Comparison of ENCODE assay signal across 18 mouse cellular contexts in genomic region chr15:100847193-100847592, GRCm38 (mm10). TPM values are rescaled to one million over a fixed set of nuclear protein-coding genes. Genes with fewer than 3 reads are reported as not detected.
DNase-seq lines count a peak whose midpoint lies in the region; ATAC-seq and TF ChIP-seq lines count a peak whose summit lies in the region.
"Had no signal": no experiment of that assay in that cellular context is flagged by ENCODE, and none has a peak within 500 bp of the region (broad histone marks: within the 10 kb centered on the region; RNA-seq: fewer than 3 reads in every experiment).

No protein-coding gene starts in this region.

- ATAC-seq in CD4-positive, CD25-positive, alpha-beta regulatory T cell, adult 4 months, result no peak
- ATAC-seq: midbrain, embryonic 13.5 days had no signal

- TF ChIP-seq CTCF in layer of hippocampus, adult 2 months (conservative IDR thresholded peaks at IDR 0.05), result peak; percentile 65

- DNase-seq in CD4-positive, CD25-positive, alpha-beta regulatory T cell, adult 2 months (ENCODE audit: low read depth, low spot score), result peak; percentile 14
- DNase-seq in layer of hippocampus, adult 2 months (ENCODE audit: low spot score in 2 of 2), result no peak
- no peak for DNase-seq in layer of hippocampus, adult 11-12 months (ENCODE audit: low spot score)
- DNase-seq in thymus, postnatal 25 days, result peak; percentile 15
- no peak for DNase-seq in thymus, postnatal 0 days (ENCODE audit: low spot score)
- DNase-seq in urinary bladder, postnatal 4 days (ENCODE audit: low spot score in 2 of 2), result no peak
- no peak for DNase-seq in spleen, postnatal 14 days (ENCODE audit: low spot score in 2 of 2)
- DNase-seq: cerebellum, adult 9-10 months; layer of hippocampus, adult 9-11 months; liver, embryonic 13.5 days; right cerebral cortex, postnatal 4 days had no signal

- no peak overlapping the region for H3K27ac ChIP-seq in layer of hippocampus, adult 2 months
- H3K27ac ChIP-seq: embryonic facial prominence, embryonic 10.5 days; hindbrain, embryonic 15.5 days; kidney, embryonic 15.5 days; liver, embryonic 13.5 days; macrophage; midbrain, embryonic 13.5 days had no signal

- H3K4me3 ChIP-seq in layer of hippocampus, adult 2 months, result no peak overlapping the region
- H3K4me3 ChIP-seq: embryonic facial prominence, embryonic 10.5 days; hindbrain, embryonic 15.5 days; kidney, embryonic 15.5 days; liver, embryonic 13.5 days; midbrain, embryonic 13.5 days had no signal

RNA-seq across cellular contexts. Expression of gene Scn8a, which starts 22.5 kb away (rescaled TPM):
- under 1 TPM; 0.29 to 0.32 TPM for polyA plus RNA-seq in CD4-positive, CD25-positive, alpha-beta regulatory T cell, adult 4 months (2017; shearing (Covaris generic))
- total RNA-seq in layer of hippocampus, adult 2 months (2021), result 100 to 1,000 TPM; 245 to 263 TPM
- polyA plus RNA-seq in thymus, postnatal 0 days (2015; fragmentation: Nextera tagmentation; extraction: Ambion mirVana), result 2.0 and 2.1 TPM in 2 replicates
- total RNA-seq: granulocyte monocyte progenitor cell, adult 5-6 weeks had no signal
- polyA plus RNA-seq: macrophage had no signal

Comparison
In these comparisons a context has a peak if more than half of its experiments do, and no peak if none do; other contexts are left out.
1. DNase-seq: peak in CD4-positive, CD25-positive, alpha-beta regulatory T cell, adult 2 months (single experiment) and thymus, postnatal 25 days (single experiment); none in layer of hippocampus, adult 2 months (0 of 2), layer of hippocampus, adult 11-12 months (single experiment), thymus, postnatal 0 days (single experiment), urinary bladder, postnatal 4 days (0 of 2) and spleen, postnatal 14 days (0 of 2).